Mouse (Mus musculus): ENCODE data around the gene Abca7.
A peak's percentile ranks its signal among the peaks of the same experiment; 100 is the strongest.

Gene Abca7

GRCm38 (mm10) chr10:79991548-79991947 is 4.7 kb upstream of the Abca7 start:
- ATAC-seq (ENCODE audit: low TSS enrichment) = no peak

GRCm38 (mm10) chr10:79994397-79995115 is 1.7 kb upstream of the Abca7 start:
- ATAC-seq (ENCODE audit: low TSS enrichment) = no peak

- ATAC-seq (ENCODE audit: low TSS enrichment) = no peak
These were observed 658 bp upstream of the Abca7 start for GRCm38 (mm10) chr10:79995636-79996035.

- peak; percentile 74 for ATAC-seq (ENCODE audit: low TSS enrichment)
These were observed 903 bp downstream of the Abca7 start for GRCm38 (mm10) chr10:79997034-79997760.

GRCm38 (mm10) chr10:79997819-79998218 is 1.5 kb downstream of the Abca7 start:
- no peak for ATAC-seq (ENCODE audit: low TSS enrichment)

GRCm38 (mm10) chr10:80001945-80002344 is 5.7 kb downstream of the Abca7 start:
- ATAC-seq (ENCODE audit: low TSS enrichment) = no peak

- no peak for ATAC-seq (ENCODE audit: low TSS enrichment)
These were observed 6.5 kb downstream of the Abca7 start for GRCm38 (mm10) chr10:80002829-80003228.

- ATAC-seq (ENCODE audit: low TSS enrichment) = no peak
These were observed 7.3 kb downstream of the Abca7 start for GRCm38 (mm10) chr10:80003374-80004232.

GRCm38 (mm10) chr10:80004233-80004705 is 8.0 kb downstream of the Abca7 start:
- no peak for ATAC-seq (ENCODE audit: low TSS enrichment)

GRCm38 (mm10) chr10:80011740-80012139 is 15.4 kb downstream of the Abca7 start:
- no peak for ATAC-seq (ENCODE audit: low TSS enrichment)

GRCm38 (mm10) chr10:80013609-80014008 is 17.3 kb downstream of the Abca7 start:
- ATAC-seq (ENCODE audit: low TSS enrichment) = no peak

GRCm38 (mm10) chr10:80014484-80015290 is 18.4 kb downstream of the Abca7 start:
- no peak for ATAC-seq (ENCODE audit: low TSS enrichment)

GRCm38 (mm10) chr10:80015583-80015982 is 19.3 kb downstream of the Abca7 start:
- no peak for ATAC-seq (ENCODE audit: low TSS enrichment)

GRCm38 (mm10) chr10:80016511-80016910 is 20.2 kb downstream of the Abca7 start, which contains the start of gene Arhgap45:
TSS of gene Arhgap45 (plus strand) at chr10:80016653.
- no peak for ATAC-seq (ENCODE audit: low TSS enrichment)

- ATAC-seq (ENCODE audit: low TSS enrichment) = no peak
These were observed 20.6 kb downstream of the Abca7 start for GRCm38 (mm10) chr10:80016931-80017330.

GRCm38 (mm10) chr10:80017361-80017760 is 21.1 kb downstream of the Abca7 start:
- ATAC-seq (ENCODE audit: low TSS enrichment) = no peak

- ATAC-seq (ENCODE audit: low TSS enrichment) = no peak
These were observed 21.5 kb downstream of the Abca7 start for GRCm38 (mm10) chr10:80017771-80018170.

GRCm38 (mm10) chr10:80018739-80019297 is 22.5 kb downstream of the Abca7 start:
- no peak for ATAC-seq (ENCODE audit: low TSS enrichment)

- ATAC-seq (ENCODE audit: low TSS enrichment) = no peak
These were observed 23.3 kb downstream of the Abca7 start for GRCm38 (mm10) chr10:80019471-80020131.

- ATAC-seq (ENCODE audit: low TSS enrichment) = no peak
These were observed 23.9 kb downstream of the Abca7 start for GRCm38 (mm10) chr10:80020191-80020590.
